Mouse (Mus musculus): ENCODE data around the gene Sf3b1.
"Not testable (repeated sequence)": the region's sequence is repeated elsewhere in the genome, so short reads cannot be mapped to it uniquely, and the experiment has no call there.

Sf3b1 gene

GRCm38 (mm10) chr1:55027253-55027801 is at the start of gene Sf3b1:
Gene Sf3b1, minus strand, starts transcription at chr1:55027481.
- DNase-seq: peak; percentile 96 to 98

GRCm38 (mm10) chr1:55076395-55076743 is 49.1 kb upstream of the Sf3b1 start:
- DNase-seq: no peak

GRCm38 (mm10) chr1:55075652-55076394 is 48.5 kb upstream of the Sf3b1 start:
- DNase-seq: no peak

GRCm38 (mm10) chr1:55074757-55075156 is 47.5 kb upstream of the Sf3b1 start:
- peak; percentile 20 to 53 for DNase-seq

GRCm38 (mm10) chr1:55072328-55072727 is 45.0 kb upstream of the Sf3b1 start:
- not testable (repeated sequence) for DNase-seq

GRCm38 (mm10) chr1:55061772-55062171 is 34.5 kb upstream of the Sf3b1 start:
- DNase-seq: no peak

GRCm38 (mm10) chr1:55061099-55061498 is 33.8 kb upstream of the Sf3b1 start:
- DNase-seq: no peak

GRCm38 (mm10) chr1:55058383-55058782 is 31.1 kb upstream of the Sf3b1 start:
- not testable (repeated sequence) for DNase-seq

- DNase-seq: no peak
Observed at GRCm38 (mm10) chr1:55055322-55056115, 28.2 kb upstream of the Sf3b1 start.

- DNase-seq: no peak
Observed at GRCm38 (mm10) chr1:55053596-55053995, 26.3 kb upstream of the Sf3b1 start.

- DNase-seq: peak; percentile 75 to 92
Observed at GRCm38 (mm10) chr1:55053005-55053404, 25.7 kb upstream of the Sf3b1 start.

- peak; percentile 98 to 100 for DNase-seq
Observed at GRCm38 (mm10) chr1:55052355-55052953, 25.2 kb upstream of the Sf3b1 start, which contains the start of gene Coq10b. Gene Coq10b, plus strand, starts transcription at chr1:55052770.

GRCm38 (mm10) chr1:55051671-55052070 is 24.4 kb upstream of the Sf3b1 start:
- DNase-seq: no peak

- DNase-seq: no peak
Observed at GRCm38 (mm10) chr1:55048841-55049587, 21.7 kb upstream of the Sf3b1 start.

GRCm38 (mm10) chr1:55043164-55043563 is 15.9 kb upstream of the Sf3b1 start:
- DNase-seq: no peak

- DNase-seq: no peak
Observed at GRCm38 (mm10) chr1:55042246-55042645, 15.0 kb upstream of the Sf3b1 start.

- DNase-seq: no peak
Observed at GRCm38 (mm10) chr1:55041691-55042090, 14.4 kb upstream of the Sf3b1 start.

GRCm38 (mm10) chr1:55039944-55040343 is 12.7 kb upstream of the Sf3b1 start:
- no peak for DNase-seq

- DNase-seq: no peak
Observed at GRCm38 (mm10) chr1:55031026-55031779, 3.9 kb upstream of the Sf3b1 start.

GRCm38 (mm10) chr1:55029446-55029845 is 2.2 kb upstream of the Sf3b1 start:
- DNase-seq: no peak

GRCm38 (mm10) chr1:55028512-55029249 is 1.4 kb upstream of the Sf3b1 start:
- no peak for DNase-seq
